Mouse (Mus musculus): ENCODE results near the gene Fam241b.
A peak's percentile ranks its signal among the peaks of the same experiment; 100 is the strongest.
"Not testable (repeated sequence)": the region's sequence is repeated elsewhere in the genome, so short reads cannot be mapped to it uniquely, and the experiment has no call there.

The Fam241b gene

DNA sequence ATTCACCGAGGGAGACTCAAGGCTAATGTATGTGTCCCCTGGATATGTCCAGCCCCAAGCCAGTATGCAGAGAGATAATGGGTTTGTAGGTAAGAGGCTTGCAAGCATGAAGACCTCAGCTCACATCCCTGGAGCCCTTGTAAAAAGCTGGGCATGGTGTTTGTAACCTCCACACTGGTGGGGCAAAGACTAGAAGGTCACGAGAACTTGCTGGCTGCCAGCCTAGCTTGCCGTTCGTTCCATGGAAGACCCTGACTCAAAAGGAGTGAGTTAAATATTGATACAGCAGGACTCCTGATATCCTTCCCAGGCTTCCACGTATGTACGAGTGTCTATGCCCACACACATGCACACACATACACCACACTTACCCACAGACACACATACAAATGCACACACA, 49.3 kb downstream of the Fam241b start:
- Histone ChIP-seq H3K4me3 (replicated peaks; ENCODE audit: low read length) (no peak overlapping the region), H3K27me3 (ENCODE audit: insufficient read depth, low read length) (peaks cover 15% of the 10 kb centered on the region; the same call in 1 of the 2 replicates), H3K4me1 (replicated peaks; ENCODE audit: low read depth, low read length) (peaks cover 15% of the 10 kb centered on the region), H3K36me3 (ENCODE audit: insufficient read depth, low read length) (no peaks in the 10 kb centered on the region), H3K9me3 (ENCODE audit: low read length) (no peaks in the 10 kb centered on the region)
- TF ChIP-seq NANOG (IDR thresholded peaks at IDR 0.05; ENCODE audit: borderline replicate concordance, low read length): no peak
- TF ChIP-seq CTCF (conservative IDR thresholded peaks at IDR 0.05; ENCODE audit: low read length): no peak
- no peak for TF ChIP-seq POU5F1 (IDR thresholded peaks at IDR 0.05; ENCODE audit: borderline replicate concordance, low read length)

DNA sequence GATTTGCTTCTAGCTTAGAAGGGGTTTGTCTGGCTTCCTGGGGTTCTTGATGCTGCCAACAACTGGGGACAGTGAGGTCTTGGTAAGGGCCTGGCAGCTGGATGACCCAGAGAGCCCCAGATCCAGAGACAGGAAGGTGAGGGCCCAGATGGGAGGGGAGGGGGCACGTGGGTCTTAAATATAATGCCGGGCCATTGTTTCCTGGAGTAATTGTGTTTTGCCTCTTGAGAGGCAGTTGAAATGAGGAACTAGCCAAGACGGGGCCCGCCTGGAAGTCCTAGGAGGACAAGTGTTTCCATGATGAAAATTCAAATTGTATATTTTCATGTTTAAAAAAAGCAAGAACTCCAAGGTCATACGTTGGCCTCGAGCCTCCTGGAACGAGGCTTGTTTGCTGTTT, 49.8 kb downstream of the Fam241b start:
- Histone ChIP-seq H3K27me3 (ENCODE audit: insufficient read depth, low read length) (peaks cover 10% of the 10 kb centered on the region; the same call in 1 of the 2 replicates), H3K4me1 (replicated peaks; ENCODE audit: low read depth, low read length) (peaks cover 15% of the 10 kb centered on the region), H3K36me3 (ENCODE audit: insufficient read depth, low read length) (no peaks in the 10 kb centered on the region), H3K4me3 (replicated peaks; ENCODE audit: low read length) (no peak overlapping the region), H3K9me3 (ENCODE audit: low read length) (no peaks in the 10 kb centered on the region)
- TF ChIP-seq NANOG (IDR thresholded peaks at IDR 0.05; ENCODE audit: borderline replicate concordance, low read length) (no peak), POU5F1 (IDR thresholded peaks at IDR 0.05; ENCODE audit: borderline replicate concordance, low read length) (no peak), CTCF (conservative IDR thresholded peaks at IDR 0.05; ENCODE audit: low read length) (no peak)

DNA sequence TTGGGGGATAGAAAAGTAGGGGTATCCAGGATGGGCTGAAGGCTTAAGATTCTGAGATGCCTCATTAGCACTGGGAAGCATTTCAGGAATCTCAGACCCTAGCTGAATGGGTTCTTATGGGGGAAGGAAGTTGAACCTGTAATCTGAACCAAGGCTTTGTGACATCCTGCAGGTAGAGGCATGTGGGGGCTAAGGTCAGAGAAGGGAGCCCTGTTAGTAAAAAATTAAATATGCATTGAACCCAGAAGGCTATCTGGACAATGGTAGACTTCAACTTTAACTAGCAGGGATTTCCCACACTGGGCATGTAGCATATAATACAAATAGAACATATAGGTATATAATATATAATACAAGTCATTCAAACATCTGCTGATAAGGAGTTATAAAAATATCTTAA, 54.2 kb downstream of the Fam241b start:
- Histone ChIP-seq H3K4me1 (replicated peaks; ENCODE audit: low read depth, low read length) (no peaks in the 10 kb centered on the region), H3K27me3 (ENCODE audit: insufficient read depth, low read length) (peaks cover 39% of the 10 kb centered on the region), H3K4me3 (replicated peaks; ENCODE audit: low read length) (no peak overlapping the region), H3K9me3 (ENCODE audit: low read length) (no peaks in the 10 kb centered on the region), H3K36me3 (ENCODE audit: insufficient read depth, low read length) (no peaks in the 10 kb centered on the region)
- TF ChIP-seq NANOG (IDR thresholded peaks at IDR 0.05; ENCODE audit: borderline replicate concordance, low read length) (no peak), POU5F1 (IDR thresholded peaks at IDR 0.05; ENCODE audit: borderline replicate concordance, low read length) (no peak), CTCF (conservative IDR thresholded peaks at IDR 0.05; ENCODE audit: low read length) (no peak)

DNA sequence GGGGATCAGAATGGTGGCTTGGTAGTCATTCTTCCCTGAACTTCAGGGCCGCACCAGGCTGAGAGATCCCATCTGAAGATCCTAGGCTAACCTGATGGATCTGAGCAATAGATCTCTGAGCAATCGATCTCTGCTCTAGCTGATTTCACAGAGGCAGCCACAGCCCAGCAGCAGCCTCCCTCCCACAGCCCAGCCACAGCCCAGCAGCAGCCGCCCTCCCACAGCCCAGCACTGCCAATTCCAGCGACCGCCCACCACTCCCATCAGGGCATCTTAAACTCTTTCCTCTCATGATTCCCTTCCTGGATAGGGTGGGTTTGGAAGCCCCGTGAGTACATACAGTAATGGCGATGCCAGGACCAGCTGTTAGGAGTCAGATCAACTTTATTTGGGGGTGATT, 54.6 kb downstream of the Fam241b start:
- TF ChIP-seq NANOG (IDR thresholded peaks at IDR 0.05; ENCODE audit: borderline replicate concordance, low read length): no peak
- Histone ChIP-seq H3K27me3 (ENCODE audit: insufficient read depth, low read length) (peaks cover 42% of the 10 kb centered on the region), H3K4me3 (replicated peaks; ENCODE audit: low read length) (no peak overlapping the region), H3K36me3 (ENCODE audit: insufficient read depth, low read length) (no peaks in the 10 kb centered on the region), H3K4me1 (replicated peaks; ENCODE audit: low read depth, low read length) (no peaks in the 10 kb centered on the region), H3K9me3 (ENCODE audit: low read length) (no peaks in the 10 kb centered on the region)

DNA sequence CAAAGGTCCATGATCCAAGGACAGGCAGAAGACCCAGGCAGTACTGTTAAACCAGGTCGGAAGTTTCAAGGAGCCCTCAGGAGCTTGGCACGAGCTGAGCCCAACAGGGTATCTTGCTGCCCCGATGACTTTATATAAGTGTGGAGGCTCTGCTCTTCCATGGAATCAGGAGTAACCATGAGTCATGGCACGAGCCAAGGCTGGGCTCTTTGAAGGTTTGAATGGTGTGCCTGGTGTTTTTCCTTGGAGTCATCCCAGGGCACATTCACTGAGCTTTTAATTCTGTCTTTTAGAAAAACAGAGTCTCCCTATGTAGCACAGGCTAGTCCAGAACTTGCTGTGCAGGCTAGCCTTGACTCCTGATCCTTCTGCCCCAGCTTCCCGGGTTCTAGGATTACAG, 55.3 kb downstream of the Fam241b start:
- Histone ChIP-seq H3K4me1 (replicated peaks; ENCODE audit: low read depth, low read length) (no peaks in the 10 kb centered on the region), H3K27me3 (ENCODE audit: insufficient read depth, low read length) (peaks cover 44% of the 10 kb centered on the region)
- TF ChIP-seq CTCF (conservative IDR thresholded peaks at IDR 0.05; ENCODE audit: low read length) (no peak), NANOG (IDR thresholded peaks at IDR 0.05; ENCODE audit: borderline replicate concordance, low read length) (no peak), POU5F1 (IDR thresholded peaks at IDR 0.05; ENCODE audit: borderline replicate concordance, low read length) (no peak)

DNA sequence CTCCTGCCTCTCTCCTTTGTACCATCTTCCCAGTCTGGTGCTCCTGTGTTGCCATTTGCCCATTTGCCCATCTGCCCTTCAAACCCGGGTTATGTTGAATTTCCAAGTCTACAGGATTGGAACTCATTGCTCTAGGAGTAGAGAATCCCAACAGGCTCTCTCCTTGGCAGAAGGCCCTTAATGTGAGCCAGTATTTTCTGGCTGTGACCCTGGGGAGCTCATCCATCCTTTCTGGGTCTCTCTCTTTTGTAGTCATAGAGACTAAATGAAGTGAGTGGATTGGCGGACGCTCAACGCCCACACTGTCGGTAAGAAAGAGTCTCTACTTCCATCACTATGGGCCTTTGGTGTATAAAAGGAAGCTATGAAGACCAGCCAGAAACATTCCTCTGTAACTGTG, 56.9 kb downstream of the Fam241b start:
- H3K36me3 ChIP-seq (ENCODE audit: insufficient read depth, low read length): no peaks in the 10 kb centered on the region
- no peak overlapping the region for H3K4me3 ChIP-seq (replicated peaks; ENCODE audit: low read length)
- no peaks in the 10 kb centered on the region for H3K4me1 ChIP-seq (replicated peaks; ENCODE audit: low read depth, low read length)
- TF ChIP-seq NANOG (IDR thresholded peaks at IDR 0.05; ENCODE audit: borderline replicate concordance, low read length) (no peak), POU5F1 (IDR thresholded peaks at IDR 0.05; ENCODE audit: borderline replicate concordance, low read length) (no peak), CTCF (conservative IDR thresholded peaks at IDR 0.05; ENCODE audit: low read length) (no peak)
- H3K9me3 ChIP-seq (ENCODE audit: low read length): no peaks in the 10 kb centered on the region
- peaks cover 39% of the 10 kb centered on the region for H3K27me3 ChIP-seq (ENCODE audit: insufficient read depth, low read length)

More for the DNA sequence above, 55.3 kb downstream of the Fam241b start:
- Histone ChIP-seq H3K4me3 (replicated peaks; ENCODE audit: low read length) (no peak overlapping the region), H3K36me3 (ENCODE audit: insufficient read depth, low read length) (no peaks in the 10 kb centered on the region), H3K9me3 (ENCODE audit: low read length) (no peaks in the 10 kb centered on the region)

DNA sequence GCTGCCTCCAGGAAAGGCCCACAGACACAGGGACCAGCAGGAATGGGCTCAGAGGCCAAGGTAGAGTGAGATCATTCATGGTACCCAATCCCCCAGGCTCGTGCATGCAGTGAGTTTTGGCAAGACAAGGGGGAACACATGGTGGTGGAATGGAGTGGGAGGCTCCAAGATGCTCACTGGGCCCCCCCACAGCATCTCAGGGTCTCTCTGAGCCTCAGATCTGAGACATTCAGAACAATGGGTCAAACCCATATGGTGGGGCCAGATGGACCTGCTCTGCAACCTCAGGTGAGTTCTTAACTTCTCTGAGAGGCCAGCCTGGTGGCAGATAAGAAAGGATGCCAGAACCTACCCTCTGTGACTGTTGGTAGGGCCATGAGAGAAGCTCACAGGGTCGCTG, 57.7 kb downstream of the Fam241b start:
- H3K4me3 ChIP-seq (replicated peaks; ENCODE audit: low read length): no peak overlapping the region
- no peaks in the 10 kb centered on the region for H3K9me3 ChIP-seq (ENCODE audit: low read length)
- no peaks in the 10 kb centered on the region for H3K4me1 ChIP-seq (replicated peaks; ENCODE audit: low read depth, low read length)
- TF ChIP-seq CTCF (conservative IDR thresholded peaks at IDR 0.05; ENCODE audit: low read length) (no peak), POU5F1 (IDR thresholded peaks at IDR 0.05; ENCODE audit: borderline replicate concordance, low read length) (no peak), NANOG (IDR thresholded peaks at IDR 0.05; ENCODE audit: borderline replicate concordance, low read length) (no peak)
- no peaks in the 10 kb centered on the region for H3K36me3 ChIP-seq (ENCODE audit: insufficient read depth, low read length)
- H3K27me3 ChIP-seq (ENCODE audit: insufficient read depth, low read length): peaks cover 39% of the 10 kb centered on the region

DNA sequence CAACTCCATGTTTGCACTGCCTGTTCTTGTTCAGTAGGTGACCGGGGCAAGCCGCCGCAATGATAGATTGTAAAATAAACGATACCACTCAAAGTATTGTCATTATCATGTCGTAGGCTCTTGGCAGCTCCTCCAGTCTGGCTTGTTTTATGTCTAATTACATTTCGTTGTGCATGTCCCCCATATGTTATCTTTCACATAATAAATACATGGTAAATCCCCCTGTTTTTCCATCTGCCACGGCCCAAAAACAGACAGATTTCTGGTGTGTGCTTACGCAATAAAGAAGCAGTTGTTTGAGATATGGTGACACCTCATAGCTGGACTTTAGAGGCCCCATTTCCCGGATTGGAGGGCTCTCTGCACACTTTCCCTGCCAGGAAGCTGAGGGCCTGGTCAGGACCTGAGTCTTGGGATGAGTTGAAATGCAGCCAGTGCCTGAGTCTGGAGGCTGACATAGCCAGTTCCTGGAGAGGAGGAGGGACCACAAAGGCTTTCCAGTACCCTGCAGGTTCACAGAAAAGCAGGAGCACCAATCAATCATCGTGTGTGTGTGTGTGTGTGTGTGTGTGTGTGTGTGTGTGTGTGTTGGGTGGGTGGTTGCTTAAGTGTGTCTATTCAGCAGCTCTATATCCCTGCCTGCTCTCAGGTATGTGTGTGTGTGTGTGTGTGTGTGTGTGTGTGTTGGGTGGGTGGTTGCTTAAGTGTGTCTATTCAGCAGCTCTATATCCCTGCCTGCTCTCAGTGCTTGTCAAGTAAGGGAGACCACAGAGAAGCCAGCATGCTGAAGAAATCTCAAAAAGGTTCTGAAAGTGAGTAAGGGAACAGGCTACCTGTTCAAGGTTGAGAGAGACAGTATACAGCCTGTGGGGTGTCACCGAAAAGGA, 67.2 kb downstream of the Fam241b start:
- Histone ChIP-seq H3K27me3 (ENCODE audit: insufficient read depth, low read length) (peaks cover 12% of the 10 kb centered on the region), H3K36me3 (ENCODE audit: insufficient read depth, low read length) (no peaks in the 10 kb centered on the region), H3K9me3 (ENCODE audit: low read length) (peaks cover 26% of the 10 kb centered on the region), H3K4me3 (replicated peaks; ENCODE audit: low read length) (no peak overlapping the region), H3K4me1 (replicated peaks; ENCODE audit: low read depth, low read length) (peaks cover 13% of the 10 kb centered on the region; the same call in 1 of the 2 replicates)
- TF ChIP-seq POU5F1 (IDR thresholded peaks at IDR 0.05; ENCODE audit: borderline replicate concordance, low read length): no peak

DNA sequence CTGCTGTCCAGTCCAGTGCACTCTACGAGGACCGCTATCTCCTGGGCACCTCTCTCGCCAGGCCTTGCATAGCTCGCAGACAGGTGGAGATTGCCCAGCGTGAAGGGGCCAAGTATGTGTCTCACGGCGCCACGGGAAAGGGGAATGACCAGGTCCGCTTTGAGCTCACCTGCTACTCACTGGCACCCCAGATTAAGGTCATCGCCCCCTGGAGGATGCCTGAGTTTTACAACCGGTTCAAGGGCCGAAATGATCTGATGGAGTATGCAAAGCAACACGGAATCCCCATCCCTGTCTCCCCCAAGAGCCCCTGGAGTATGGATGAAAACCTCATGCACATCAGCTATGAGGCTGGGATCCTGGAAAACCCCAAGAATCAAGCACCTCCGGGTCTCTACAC, 72.4 kb downstream of the Fam241b start:
- Histone ChIP-seq H3K4me1 (replicated peaks; ENCODE audit: low read depth, low read length) (peaks cover 15% of the 10 kb centered on the region), H3K27me3 (ENCODE audit: insufficient read depth, low read length) (peaks cover 36% of the 10 kb centered on the region)
- peak; percentile 17; the same call in 1 of the 2 replicates for TF ChIP-seq CTCF (conservative IDR thresholded peaks at IDR 0.05; ENCODE audit: low read length)
- not testable (repeated sequence) for H3K9me3 ChIP-seq (ENCODE audit: low read length); H3K36me3 ChIP-seq (ENCODE audit: insufficient read depth, low read length); H3K4me3 ChIP-seq (replicated peaks; ENCODE audit: low read length)

Data from E14TG2a.4 (cell line).